Mouse (Mus musculus): ENCODE measurements around the gene Tmem235. TPM values are rescaled to one million over a fixed set of nuclear protein-coding genes. Genes with fewer than 3 reads are reported as not detected.

Gene Tmem235
- polyA plus RNA-seq, 1 experiment from 2014 or later, result 0.07 TPM

Other genes starting within 250 kb of the Tmem235 start
- gene Tnrc6c, start 206.5 kb upstream of the Tmem235 start, polyA plus RNA-seq (2015; fragmentation: Nextera tagmentation; extraction: Ambion mirVana), result 6.6 and 6.8 TPM in 2 replicates
- 14.5 and 17.4 TPM in 2 replicates for gene Tmc8, start 78.7 kb upstream of the Tmem235 start, polyA plus RNA-seq (2015; fragmentation: Nextera tagmentation; extraction: Ambion mirVana)
- 37.5 and 39.8 TPM in 2 replicates for gene Tmc6, start 78.6 kb upstream of the Tmem235 start, polyA plus RNA-seq (2015; fragmentation: Nextera tagmentation; extraction: Ambion mirVana)
- gene 6030468B19Rik, start 63.1 kb upstream of the Tmem235 start, polyA plus RNA-seq (2015; fragmentation: Nextera tagmentation; extraction: Ambion mirVana), result 0.81 and 1.6 TPM in 2 replicates
- 0.20 and 0.29 TPM in 2 replicates for gene Gm20708, start 51.1 kb upstream of the Tmem235 start, polyA plus RNA-seq (2015; fragmentation: Nextera tagmentation; extraction: Ambion mirVana)
- gene Syngr2, start 51.1 kb upstream of the Tmem235 start, polyA plus RNA-seq (2015; fragmentation: Nextera tagmentation; extraction: Ambion mirVana), result 170 and 173 TPM in 2 replicates
- gene Afmid, start 34.8 kb upstream of the Tmem235 start, polyA plus RNA-seq (2015; fragmentation: Nextera tagmentation; extraction: Ambion mirVana), result 9.6 and 10.7 TPM in 2 replicates
- 119 and 147 TPM in 2 replicates for gene Tk1, start 34.7 kb upstream of the Tmem235 start, polyA plus RNA-seq (2015; fragmentation: Nextera tagmentation; extraction: Ambion mirVana)
- gene Birc5, start 11.5 kb upstream of the Tmem235 start, polyA plus RNA-seq (2015; fragmentation: Nextera tagmentation; extraction: Ambion mirVana), result 259 and 306 TPM in 2 replicates
- 12.2 and 13.7 TPM in 2 replicates for gene Tha1, start 12.7 kb downstream of the Tmem235 start, polyA plus RNA-seq (2015; fragmentation: Nextera tagmentation; extraction: Ambion mirVana)
- 18.9 and 21.2 TPM in 2 replicates for gene Socs3, start 109.3 kb downstream of the Tmem235 start, polyA plus RNA-seq (2015; fragmentation: Nextera tagmentation; extraction: Ambion mirVana)
- gene Pgs1, start 125.5 kb downstream of the Tmem235 start, polyA plus RNA-seq (2015; fragmentation: Nextera tagmentation; extraction: Ambion mirVana), result 33.9 and 35.7 TPM in 2 replicates

Measured in intestine, embryonic 16.5 days (tissue).